Mouse (Mus musculus) lung, embryonic 14.5 days (tissue): ENCODE data around the gene Clec2h. TPM values are rescaled to one million over a fixed set of nuclear protein-coding genes. Genes with fewer than 3 reads are reported as not detected.

Source experiments
- ATAC-seq: fragments of 200-750 bp; cut with Nextera tagmentation; 2 replicates; pipeline ENCODE4 v1.8.0; 2017; ENCODE audit warnings: mild to moderate bottlenecking, moderate TSS enrichment, moderate library complexity; ENCODE audit not compliant: insufficient read depth
- DNase-seq: peaks from one replicate; pipeline ENCODE4 v3.0.0-alpha.2; 2015
- H3K27ac ChIP-seq: fragments of 300-500 bp; sonication (generic); 2 replicates; pipeline ENCODE4 v1.5.1; 2014; ENCODE audit warnings: low read depth, mild to moderate bottlenecking, moderate library complexity
- H3K27me3 ChIP-seq: fragments of 300-500 bp; sonication (generic); 2 replicates; pipeline ENCODE4 v1.6.1; 2014; ENCODE audit warnings: low read length, control low read depth; ENCODE audit not compliant: insufficient read depth
- H3K36me3 ChIP-seq: fragments of 300-500 bp; sonication (generic); 2 replicates; pipeline ENCODE4 v1.6.1; 2014; ENCODE audit warnings: control low read depth; ENCODE audit not compliant: insufficient read depth
- H3K4me1 ChIP-seq: fragments of 300-500 bp; sonication (generic); 2 replicates; pipeline ENCODE4 v1.6.1; 2014; ENCODE audit warnings: antibody characterized with exemption, control low read depth; ENCODE audit not compliant: insufficient read depth
- H3K4me2 ChIP-seq: fragments of 300-500 bp; sonication (generic); 2 replicates; pipeline ENCODE4 v1.6.1; 2014; ENCODE audit warnings: mild to moderate bottlenecking
- H3K4me3 ChIP-seq: fragments of 300-500 bp; sonication (generic); 2 replicates; pipeline ENCODE4 v1.5.1; 2014; ENCODE audit warnings: low read depth, low read length
- H3K9ac ChIP-seq: fragments of 300-500 bp; sonication (generic); 2 replicates; pipeline ENCODE4 v1.6.1; 2014
- H3K9me3 ChIP-seq: fragments of 300-500 bp; sonication (generic); 2 replicates; pipeline ENCODE4 v1.6.1; 2016; ENCODE audit warnings: low read depth, low read length, control low read depth
- CTCF ChIP-seq: IDR thresholded peaks from 2 replicates; pipeline ENCODE4 v1.5.1; 2016; ENCODE audit warnings: antibody characterized with exemption, low read depth
- WGBS: fragments of 180-500 bp; shearing (Covaris S2); extraction: QIAGEN DNeasy Blood & Tissue Kit; methylation state at CpG from one replicate; pipeline ENCODE4 v1.1.7; 2014; 5-methylcytosine and 5-hydroxymethylcytosine counted together
- polyA plus RNA-seq: library from polyadenylated mRNA; unstranded; fragments of >200 nt; fragmentation: Nextera tagmentation; extraction: Ambion mirVana; gene quantifications from 2 replicates; pipeline ENCODE4 v1.2.1, GENCODE M21; 2014

Clec2h gene
- polyA plus RNA-seq, 1 experiment from 2014 or later: not detected

GRCm38 (mm10) chr6:128652938-128653337 is 9.2 kb upstream of the Clec2h start:
- no peak for TF ChIP-seq CTCF
- no peak overlapping the region for H3K9ac ChIP-seq
- 88% methylated on average over 1 of the region's 1 CpGs for WGBS
- DNase-seq (no peak), ATAC-seq (no peak)
- no peak overlapping the region for H3K27ac ChIP-seq
- no peaks in the 10 kb centered on the region for H3K27me3 ChIP-seq
- no peaks in the 10 kb centered on the region for H3K4me1 ChIP-seq
- H3K9me3 ChIP-seq: no peaks in the 10 kb centered on the region
- H3K4me3 ChIP-seq: no peak overlapping the region
- no peak overlapping the region for H3K4me2 ChIP-seq
- no peaks in the 10 kb centered on the region for H3K36me3 ChIP-seq

DNA sequence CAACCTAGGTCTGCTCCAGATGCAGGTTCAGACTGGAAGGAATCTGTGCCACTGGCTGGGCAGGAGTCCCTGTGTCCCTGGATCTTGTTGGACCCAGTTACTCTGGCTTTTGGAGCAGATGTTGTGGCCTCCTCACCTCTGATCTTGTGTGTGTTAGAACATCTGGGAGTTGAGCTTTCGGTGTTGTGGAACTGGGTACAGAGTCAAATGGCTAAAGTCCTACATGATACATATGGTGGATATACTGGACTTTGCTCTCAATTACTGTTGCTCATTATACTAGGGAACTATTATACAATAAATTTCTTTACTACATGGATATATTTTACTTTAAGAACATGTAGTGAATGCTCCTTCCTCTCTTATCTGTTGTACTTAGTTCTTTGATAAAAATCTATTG is 936 bp upstream of the Clec2h start:
- DNase-seq (no peak), ATAC-seq (no peak)
- Histone ChIP-seq H3K4me2 (no peak overlapping the region), H3K36me3 (no peaks in the 10 kb centered on the region), H3K4me3 (no peak overlapping the region), H3K27me3 (no peaks in the 10 kb centered on the region), H3K27ac (no peak overlapping the region), H3K9ac (no peak overlapping the region), H3K9me3 (no peaks in the 10 kb centered on the region), H3K4me1 (no peaks in the 10 kb centered on the region)
- no peak for TF ChIP-seq CTCF
- 81% methylated on average over 1 of the region's 1 CpGs for WGBS

- H3K36me3 ChIP-seq: no peaks in the 10 kb centered on the region
- TF ChIP-seq CTCF: no peak
- no peaks in the 10 kb centered on the region for H3K27me3 ChIP-seq
- H3K4me3 ChIP-seq: no peak overlapping the region
- DNase-seq: no peak
- 47% methylated on average over 4 of the region's 4 CpGs for WGBS
- ATAC-seq: no peak
- H3K27ac ChIP-seq: no peak overlapping the region
- no peaks in the 10 kb centered on the region for H3K9me3 ChIP-seq
- H3K4me1 ChIP-seq: no peaks in the 10 kb centered on the region
- H3K9ac ChIP-seq: no peak overlapping the region
- no peak overlapping the region for H3K4me2 ChIP-seq
These were observed 7.8 kb downstream of the Clec2h start for GRCm38 (mm10) chr6:128669936-128670335.

DNA sequence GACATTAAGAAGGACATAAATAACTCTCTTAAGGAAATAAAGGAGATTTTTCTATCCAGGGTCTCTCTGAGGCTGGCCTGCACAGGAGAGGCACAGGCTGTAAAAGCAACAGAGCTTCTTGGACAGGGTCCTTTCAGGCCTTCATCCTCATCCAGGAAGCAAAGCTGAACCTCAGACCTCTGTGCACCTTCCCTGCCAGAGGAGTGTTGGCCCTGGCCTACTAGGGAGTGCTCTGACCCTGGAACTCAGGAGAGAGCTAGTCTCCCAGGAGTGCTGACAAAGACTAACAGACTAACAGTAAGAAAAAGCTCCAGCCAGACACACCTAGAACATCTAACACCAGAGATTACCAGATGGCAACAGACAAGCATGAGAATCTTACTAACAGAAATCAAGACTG is 17.4 kb downstream of the Clec2h start:
- no peak for DNase-seq
- Histone ChIP-seq H3K4me1 (no peaks in the 10 kb centered on the region), H3K4me3 (no peak overlapping the region), H3K4me2 (no peak overlapping the region), H3K9ac (no peak overlapping the region), H3K27me3 (no peaks in the 10 kb centered on the region), H3K27ac (no peak overlapping the region), H3K36me3 (no peaks in the 10 kb centered on the region), H3K9me3 (no peaks in the 10 kb centered on the region)
- ATAC-seq: no peak
- TF ChIP-seq CTCF: no peak

- Histone ChIP-seq H3K4me3 (no peak overlapping the region), H3K27ac (no peak overlapping the region), H3K36me3 (no peaks in the 10 kb centered on the region), H3K4me1 (no peaks in the 10 kb centered on the region), H3K9me3 (no peaks in the 10 kb centered on the region), H3K27me3 (no peaks in the 10 kb centered on the region), H3K4me2 (no peak overlapping the region), H3K9ac (no peak overlapping the region)
- 68% methylated on average over 3 of the region's 3 CpGs for whole genome bisulfite sequencing
- ATAC-seq: no peak
- TF ChIP-seq CTCF: no peak
- no peak for DNase-seq
These were observed 39.5 kb downstream of the Clec2h start for GRCm38 (mm10) chr6:128701691-128702090.

DNA sequence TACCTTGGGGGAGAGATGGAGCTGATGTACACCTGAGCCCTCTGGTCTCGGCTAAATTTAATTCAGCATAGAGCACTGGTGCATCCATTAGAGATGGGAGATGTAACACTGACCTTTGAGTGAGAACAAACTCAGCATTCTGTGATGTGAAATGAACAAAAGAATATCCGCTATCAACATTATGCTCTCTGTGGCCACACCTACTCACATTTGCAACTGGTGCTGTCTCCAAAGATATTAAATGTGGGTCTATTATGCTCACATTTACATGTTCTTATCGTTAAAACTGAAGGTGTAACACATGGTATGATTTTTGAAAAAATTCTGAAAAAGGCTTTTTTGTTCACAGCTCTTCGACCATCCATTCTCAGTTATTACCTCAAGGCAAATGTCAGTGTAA is 60.8 kb downstream of the Clec2h start, which contains the start of gene Klrb1:
Gene Klrb1 (minus strand): TSS at position 101 of the 400 bp plus-strand sequence.
- no peaks in the 10 kb centered on the region for H3K4me1 ChIP-seq
- ATAC-seq (no peak), DNase-seq (no peak)
- no peaks in the 10 kb centered on the region for H3K27me3 ChIP-seq
- H3K36me3 ChIP-seq: no peaks in the 10 kb centered on the region
- no peak within 1 kb of the TSS for H3K27ac ChIP-seq
- WGBS: 82% methylated on average over 4 of the region's 4 CpGs
- TF ChIP-seq CTCF: no peak
- no peak within 1 kb of the TSS for H3K9ac ChIP-seq
- no peak within 1 kb of the TSS for H3K4me2 ChIP-seq
- no peaks in the 10 kb centered on the region for H3K9me3 ChIP-seq
- no peak within 1 kb of the TSS for H3K4me3 ChIP-seq

Other genes starting within 250 kb of the Clec2h start
- 32.6 and 41.4 TPM in 2 replicates for gene Itfg2, start 237.5 kb upstream of the Clec2h start, polyA plus RNA-seq
- 434 and 450 TPM in 2 replicates for gene Fkbp4, start 223.7 kb upstream of the Clec2h start, polyA plus RNA-seq
- gene Pzp, start 135.7 kb upstream of the Clec2h start, polyA plus RNA-seq: 0.04 and 0.18 TPM in 2 replicates
- gene A2ml1, start 80.8 kb upstream of the Clec2h start, polyA plus RNA-seq: 0.64 and 1.4 TPM in 2 replicates
- gene Klrb1a, start 38.9 kb upstream of the Clec2h start, polyA plus RNA-seq: not detected in 2 replicates
- not detected in 2 replicates for gene Klrb1, start 60.7 kb downstream of the Clec2h start, polyA plus RNA-seq
- gene Klrb1c, start 126.8 kb downstream of the Clec2h start, polyA plus RNA-seq: 0.26 and 0.32 TPM in 2 replicates
- not detected in 2 replicates for gene Gm44511, start 163.9 kb downstream of the Clec2h start, polyA plus RNA-seq
- gene Klrb1b, start 163.9 kb downstream of the Clec2h start, polyA plus RNA-seq: not detected in 2 replicates
- gene Clec2i, start 225.2 kb downstream of the Clec2h start, polyA plus RNA-seq: 0.14 and 0.15 TPM in 2 replicates
- gene BC035044, start 228.7 kb downstream of the Clec2h start, polyA plus RNA-seq: 1.2 TPM in 2 replicates